37 mouse cellular contexts compared by ENCODE assay signal in genomic region chr4:118522248-118522647, GRCm38 (mm10). TPM values are rescaled to one million over a fixed set of nuclear protein-coding genes. Genes with fewer than 3 reads are reported as not detected.
"Had no signal": no experiment of that assay in that cellular context is flagged by ENCODE, and none has a peak within 500 bp of the region (broad histone marks: within the 10 kb centered on the region; RNA-seq: fewer than 3 reads in every experiment).

No protein-coding gene starts in this region.

- H3K36me3 ChIP-seq: heart, embryonic 10.5 days; heart, embryonic 12.5 days; heart, embryonic 13.5 days; heart, embryonic 15.5 days; hindbrain, embryonic 10.5 days; hindbrain, embryonic 12.5 days; hindbrain, embryonic 13.5 days; hindbrain, embryonic 15.5 days; intestine, embryonic 15.5 days; kidney, embryonic 15.5 days had no signal

- H3K27ac ChIP-seq: heart, embryonic 10.5 days; heart, embryonic 13.5 days; heart, embryonic 15.5 days; hindbrain, embryonic 10.5 days; hindbrain, embryonic 12.5 days; hindbrain, embryonic 13.5 days; hindbrain, embryonic 14.5 days; hindbrain, embryonic 15.5 days; hindbrain, postnatal 0 days; intestine, embryonic 15.5 days; kidney, embryonic 15.5 days; kidney, postnatal 0 days; layer of hippocampus, adult 2 months had no signal

- H3K9me3 ChIP-seq: heart, embryonic 10.5 days; heart, embryonic 12.5 days; heart, embryonic 13.5 days; heart, embryonic 15.5 days; hindbrain, embryonic 10.5 days; hindbrain, embryonic 12.5 days; hindbrain, embryonic 13.5 days; hindbrain, embryonic 15.5 days; intestine, embryonic 15.5 days; kidney, embryonic 15.5 days had no signal

- H3K27me3 ChIP-seq: heart, embryonic 15.5 days; hindbrain, embryonic 15.5 days; intestine, embryonic 15.5 days had no signal

- H3K9ac ChIP-seq: heart, embryonic 12.5 days; heart, embryonic 13.5 days; heart, embryonic 15.5 days; hindbrain, embryonic 12.5 days; hindbrain, embryonic 13.5 days; hindbrain, embryonic 14.5 days; hindbrain, embryonic 15.5 days; intestine, embryonic 15.5 days; kidney, embryonic 15.5 days had no signal

- H3K4me3 ChIP-seq: heart, embryonic 10.5 days; heart, embryonic 12.5 days; heart, embryonic 13.5 days; heart, embryonic 15.5 days; hindbrain, embryonic 10.5 days; hindbrain, embryonic 12.5 days; hindbrain, embryonic 13.5 days; hindbrain, embryonic 15.5 days; intestine, embryonic 15.5 days; kidney, embryonic 15.5 days; layer of hippocampus, adult 2 months had no signal

- ATAC-seq: hindbrain, embryonic 16.5 days; hindbrain, postnatal 0 days; inflammation-experienced regulatory T-cells, adult 6 months; intestine, embryonic 15.5 days; intestine, embryonic 16.5 days; intestine, postnatal 0 days had no signal

- H3K4me2 ChIP-seq: heart, embryonic 11.5 days; heart, embryonic 12.5 days; heart, embryonic 13.5 days; heart, embryonic 15.5 days; hindbrain, embryonic 12.5 days; hindbrain, embryonic 13.5 days; hindbrain, embryonic 14.5 days; hindbrain, embryonic 15.5 days; intestine, embryonic 15.5 days; kidney, embryonic 15.5 days had no signal

- DNase-seq: heart, postnatal 10 days; heart, postnatal 14 days; heart, postnatal 36 days; heart, postnatal 4 days; kidney, adult 11 months; kidney, adult 18-20 months; kidney, adult 2 months; kidney, adult 8-10 months; kidney, adult 9 months; kidney, postnatal 10 days; kidney, postnatal 14 days; kidney, postnatal 25 days; kidney, postnatal 36 days; kidney, postnatal 4 days; layer of hippocampus, adult 9-11 months; layer of hippocampus, postnatal 36 days had no signal

RNA-seq across cellular contexts. Expression of gene 2610528J11Rik, which starts 4.6 kb away (rescaled TPM):
- polyA plus RNA-seq: heart, embryonic 14.5 days; heart, postnatal 0 days; hindbrain, embryonic 13.5 days; hindbrain, embryonic 14.5 days; hindbrain, embryonic 15.5 days; hindbrain, embryonic 16.5 days; hindbrain, postnatal 0 days; inflammation-experienced regulatory T-cells, adult 6 months had no signal

RNA-seq across cellular contexts. Expression of gene Tmem125, which starts 21.6 kb away (rescaled TPM):
- polyA plus RNA-seq: hindbrain, embryonic 14.5 days; inflammation-experienced regulatory T-cells, adult 6 months had no signal

RNA-seq across cellular contexts. Expression of gene Tie1, which starts 32.4 kb away (rescaled TPM):
- polyA plus RNA-seq: inflammation-experienced regulatory T-cells, adult 6 months had no signal
